Comparison of ENCODE assay signal across 13 mouse cellular contexts in genomic region chr6:71991933-71992325, GRCm38 (mm10).
DNase-seq lines count a peak whose midpoint lies in the region; ATAC-seq and TF ChIP-seq lines count a peak whose summit lies in the region.
"Had no signal": no experiment of that assay in that cellular context is flagged by ENCODE, and none has a peak within 500 bp of the region (broad histone marks: within the 10 kb centered on the region; RNA-seq: fewer than 3 reads in every experiment).

No protein-coding gene starts in this region.

- no peak overlapping the region for H3K4me2 ChIP-seq in liver, embryonic 12.5 days
- no peak overlapping the region for H3K4me2 ChIP-seq in limb, embryonic 13.5 days (replicated peaks)

- H3K9ac ChIP-seq in liver, adult 2 months (ENCODE audit: low read depth, low read length), result peak overlapping the region; percentile 62
- no peak overlapping the region for H3K9ac ChIP-seq in liver, embryonic 12.5 days
- H3K9ac ChIP-seq in limb, embryonic 13.5 days, result no peak overlapping the region

- no peaks in the 10 kb centered on the region for H3K27me3 ChIP-seq in liver, adult 2 months (ENCODE audit: control insufficient read depth, insufficient read depth, low read length)
- peaks cover 6% of the 10 kb centered on the region for H3K27me3 ChIP-seq in liver, embryonic 12.5 days (replicated peaks)
- no peaks in the 10 kb centered on the region for H3K27me3 ChIP-seq in limb, embryonic 13.5 days

- H3K27ac ChIP-seq in liver, adult 2 months (replicated peaks; ENCODE audit: insufficient read depth, low read depth, low read length), result peak overlapping the region; percentile 99
- H3K27ac ChIP-seq in liver, embryonic 12.5 days, result no peak overlapping the region
- H3K27ac ChIP-seq in limb, embryonic 13.5 days, result peak overlapping the region; percentile 88; the same call in 1 of the 2 replicates

- no peaks in the 10 kb centered on the region for H3K36me3 ChIP-seq in liver, adult 2 months (ENCODE audit: control insufficient read depth, insufficient read depth, low read length)
- H3K36me3 ChIP-seq in liver, embryonic 12.5 days, result no peaks in the 10 kb centered on the region
- no peaks in the 10 kb centered on the region for H3K36me3 ChIP-seq in limb, embryonic 13.5 days

- no peak for TF ChIP-seq CTCF in liver, adult 2 months (IDR thresholded peaks at IDR 0.05; ENCODE audit: low read depth, low read length)

- WGBS in liver, adult 2 months, result 32% methylated on average over 2 of the region's 2 CpGs
- 51% methylated on average over 2 of the region's 2 CpGs for WGBS in liver, embryonic 12.5 days (ENCODE audit: insufficient replicate concordance)
- 48% methylated on average over 2 of the region's 2 CpGs for WGBS in limb, embryonic 13.5 days

- H3K4me3 ChIP-seq in liver, adult 2 months (ENCODE audit: insufficient read depth, low read depth, low read length), result no peak overlapping the region
- no peak overlapping the region for H3K4me3 ChIP-seq in liver, embryonic 12.5 days
- H3K4me3 ChIP-seq in limb, embryonic 13.5 days, result no peak overlapping the region

- no peak for TF ChIP-seq POLR2A in liver, adult 2 months (IDR thresholded peaks at IDR 0.05; ENCODE audit: extremely low read depth, insufficient read depth, low read length)

- no peaks in the 10 kb centered on the region for H3K79me2 ChIP-seq in liver, adult 2 months (ENCODE audit: control insufficient read depth, insufficient read depth, low read length)

- DNase-seq in adrenal gland, adult 8-10 months, result peak; percentile 46
- no peak for DNase-seq in adrenal gland, postnatal 4 days (ENCODE audit: low spot score in 2 of 2)
- peak; percentile 80 for DNase-seq in liver, adult 2 months (ENCODE audit: extremely low read depth, low read depth, low spot score)
- DNase-seq in NIH3T3 (ENCODE audit: low read depth), result peak; percentile 85
- no peak for DNase-seq in spleen, postnatal 10 days (ENCODE audit: low spot score in 2 of 2)
- no peak for DNase-seq in layer of hippocampus, postnatal 36 days
- DNase-seq: B cell, adult 2 months; right cerebral cortex, adult 18-20 months; thymus, postnatal 36 days had no signal

- no peaks in the 10 kb centered on the region for H3K9me3 ChIP-seq in liver, embryonic 12.5 days (replicated peaks)
- peaks cover 6% of the 10 kb centered on the region for H3K9me3 ChIP-seq in limb, embryonic 13.5 days

- H3K4me1 ChIP-seq in liver, adult 2 months (ENCODE audit: control insufficient read depth, insufficient read depth, low read length), result peaks cover 40% of the 10 kb centered on the region
- peaks cover 23% of the 10 kb centered on the region for H3K4me1 ChIP-seq in liver, embryonic 12.5 days
- peaks cover 52% of the 10 kb centered on the region for H3K4me1 ChIP-seq in limb, embryonic 13.5 days

- no peak for ATAC-seq in liver, embryonic 12.5 days
- no peak for ATAC-seq in limb, embryonic 13.5 days (ENCODE audit: low FRiP score, low read depth)
- ATAC-seq: forebrain, embryonic 16.5 days; intestine, postnatal 0 days had no signal

Comparison
In these comparisons a context has a peak if more than half of its experiments do, and no peak if none do; other contexts are left out.
1. DNase-seq: peak in adrenal gland, adult 8-10 months (single experiment), liver, adult 2 months (single experiment) and NIH3T3 (single experiment); none in adrenal gland, postnatal 4 days (0 of 2), spleen, postnatal 10 days (0 of 2) and layer of hippocampus, postnatal 36 days (0 of 2).